7 mouse cellular contexts compared by ENCODE assay signal in the genomic region with DNA sequence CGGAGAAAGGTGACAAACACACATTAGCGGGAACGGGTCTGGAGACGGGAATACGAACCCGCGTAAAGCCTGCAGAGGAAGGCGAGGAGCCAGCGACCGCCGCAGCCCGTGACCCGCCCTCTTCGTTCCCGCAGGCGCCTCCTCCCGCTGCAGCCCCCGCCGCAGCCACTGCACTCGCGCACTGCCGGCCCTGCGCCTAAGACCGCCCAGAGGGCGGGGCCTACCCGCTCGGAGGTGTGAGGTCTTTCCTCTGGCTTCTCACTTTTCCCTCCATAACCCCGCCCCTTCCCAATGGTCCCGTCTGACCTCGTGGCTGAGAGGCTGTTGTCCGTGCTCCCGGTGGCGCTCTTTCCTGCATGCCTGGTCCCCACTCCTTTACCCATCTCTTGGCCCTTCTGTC. TPM values are rescaled to one million over a fixed set of nuclear protein-coding genes. Genes with fewer than 3 reads are reported as not detected.
DNase-seq lines count a peak whose midpoint lies in the region; ATAC-seq lines count a peak whose summit lies in the region.

No protein-coding gene starts in this region.

- H3K4me1 ChIP-seq in hindbrain, embryonic 16.5 days (ENCODE audit: control insufficient read depth, insufficient read depth, low read depth, low read length), result peaks cover 46% of the 10 kb centered on the region
- peaks cover 68% of the 10 kb centered on the region for H3K4me1 ChIP-seq in megakaryocyte, embryonic 14.5 days

- no peaks in the 10 kb centered on the region for H3K36me3 ChIP-seq in hindbrain, embryonic 16.5 days (ENCODE audit: control insufficient read depth, insufficient read depth, low read length)
- H3K36me3 ChIP-seq in megakaryocyte, embryonic 14.5 days (replicated peaks; ENCODE audit: low read length), result no peaks in the 10 kb centered on the region

- intact Hi-C loops in left cerebral cortex, postnatal 10 days (cut with DNase I), result no loop called here

- ATAC-seq in hindbrain, embryonic 16.5 days, result peak; percentile 22

- peak overlapping the region; percentile 71 for H3K27ac ChIP-seq in hindbrain, embryonic 16.5 days (ENCODE audit: low read depth, low read length)

- H3K27me3 ChIP-seq in hindbrain, embryonic 16.5 days (replicated peaks; ENCODE audit: control insufficient read depth, insufficient read depth, low read length), result no peaks in the 10 kb centered on the region
- peaks cover 97% of the 10 kb centered on the region for H3K27me3 ChIP-seq in megakaryocyte, embryonic 14.5 days (replicated peaks)

- H3K4me2 ChIP-seq in hindbrain, embryonic 16.5 days (ENCODE audit: low read length), result peak overlapping the region; percentile 91

- H3K4me3 ChIP-seq in hindbrain, embryonic 16.5 days (ENCODE audit: low read length), result peak overlapping the region; percentile 72
- H3K4me3 ChIP-seq in megakaryocyte, embryonic 14.5 days (replicated peaks), result peak overlapping the region; percentile 89

- no peaks in the 10 kb centered on the region for H3K9me3 ChIP-seq in hindbrain, embryonic 16.5 days (ENCODE audit: control insufficient read depth, low read length)
- peaks cover 23% of the 10 kb centered on the region for H3K9me3 ChIP-seq in megakaryocyte, embryonic 14.5 days

- WGBS in hindbrain, embryonic 16.5 days, result 0% methylated on average over 26 of the region's 33 CpGs

- peak overlapping the region; percentile 63 for H3K9ac ChIP-seq in hindbrain, embryonic 16.5 days (ENCODE audit: low read depth, low read length)

- DNase-seq in adrenal gland, adult (ENCODE audit: inconsistent age in 2 of 2, low spot score in 1 of 2), result peak; percentile 80 to 83
- peak; percentile 95 for DNase-seq in cerebellum, adult 8-10 months
- DNase-seq in frontal cortex, postnatal 25 days (ENCODE audit: low spot score in 2 of 2), result peak; percentile 46 to 48
- DNase-seq in left cerebral cortex, postnatal 10 days (ENCODE audit: extremely low spot score in 1 of 2, low spot score in 2 of 2), result peak; percentile 67 to 86
- peak; percentile 73 for DNase-seq in right cerebral cortex, postnatal 14 days

RNA-seq across cellular contexts. Expression of a gene that starts 1.3 kb away (rescaled TPM):
- polyA plus RNA-seq in hindbrain, embryonic 16.5 days (2015; fragmentation: Nextera tagmentation; extraction: Ambion mirVana), result 6.4 and 8.5 TPM in 2 replicates
- total RNA-seq in left cerebral cortex, postnatal 10 days (2021), result 10 to 100 TPM; 48.5 to 55.4 TPM
- polyA plus RNA-seq in megakaryocyte, embryonic 14.5 days (2012; ENCODE audit: insufficient read depth, low replicate concordance), result 1.8 and 4.0 TPM in 2 replicates

RNA-seq across cellular contexts. Expression of a gene that starts 17.0 kb away (rescaled TPM):
- polyA plus RNA-seq in hindbrain, embryonic 16.5 days (2015; fragmentation: Nextera tagmentation; extraction: Ambion mirVana), result 1.1 and 1.6 TPM in 2 replicates
- total RNA-seq in left cerebral cortex, postnatal 10 days (2021), result under 1 TPM in 1 of 2 experiments, not detected in 1; 0.32 TPM
- 2.4 and 14.1 TPM in 2 replicates for polyA plus RNA-seq in megakaryocyte, embryonic 14.5 days (2012; ENCODE audit: insufficient read depth, low replicate concordance)

RNA-seq across cellular contexts. Expression of a gene that starts 35.4 kb away (rescaled TPM):
- 62.0 and 66.1 TPM in 2 replicates for polyA plus RNA-seq in hindbrain, embryonic 16.5 days (2015; fragmentation: Nextera tagmentation; extraction: Ambion mirVana)
- 10 to 100 TPM; 49.6 to 53.6 TPM for total RNA-seq in left cerebral cortex, postnatal 10 days (2021)
- 269 and 455 TPM in 2 replicates for polyA plus RNA-seq in megakaryocyte, embryonic 14.5 days (2012; ENCODE audit: insufficient read depth, low replicate concordance)

RNA-seq across cellular contexts. Expression of a gene that starts 40.5 kb away (rescaled TPM):
- polyA plus RNA-seq in hindbrain, embryonic 16.5 days (2015; fragmentation: Nextera tagmentation; extraction: Ambion mirVana), result 20.5 and 26.3 TPM in 2 replicates
- 1 to 10 TPM; 6.9 to 7.2 TPM for total RNA-seq in left cerebral cortex, postnatal 10 days (2021)
- polyA plus RNA-seq in megakaryocyte, embryonic 14.5 days (2012; ENCODE audit: insufficient read depth, low replicate concordance), result 61.8 and 199 TPM in 2 replicates

RNA-seq across cellular contexts. Expression of a gene that starts 57.3 kb away (rescaled TPM):
- polyA plus RNA-seq in hindbrain, embryonic 16.5 days (2015; fragmentation: Nextera tagmentation; extraction: Ambion mirVana), result not detected in 2 replicates
- total RNA-seq in left cerebral cortex, postnatal 10 days (2021), result under 1 TPM in 1 of 2 experiments, not detected in 1; 0.13 TPM
- 0.64 and 1.2 TPM in 2 replicates for polyA plus RNA-seq in megakaryocyte, embryonic 14.5 days (2012; ENCODE audit: insufficient read depth, low replicate concordance)

Comparison
In these comparisons a context has a peak if more than half of its experiments do, and no peak if none do; other contexts are left out.
1. Peak in every context shown above with its lines: DNase-seq, ATAC-seq, H3K4me3 ChIP-seq and H3K27ac ChIP-seq.